Mouse (Mus musculus) MEL (cell line): ENCODE measurements at regions not wholly inside any gene's neighbourhood (a gene's known extent, or its start where the extent isn't known, plus 50 kb on each side); places are given as distances from the start of the nearest gene placed in this dataset.

Source experiments
- DNase-seq: peaks from one replicate; pipeline ENCODE4 v3.0.0; 2011; ENCODE audit warnings: low read depth, low spot score
- H3K27ac ChIP-seq: 2 replicates; pipeline ENCODE4 v1.5.1; 2012; ENCODE audit warnings: low read depth, mild to moderate bottlenecking, control low read depth, low read length, moderate library complexity; ENCODE audit not compliant: control insufficient read depth
- H3K27me3 ChIP-seq, 2 experiments: fragments of 150-350 bp in 1 of 2; sonication (generic) in 1 of 2; 2 replicates each; pipeline ENCODE4 v1.6.1; 2012; ENCODE audit warnings: low read length in 2 of 2, mild to moderate bottlenecking in 2 of 2, improper control_type of control experiment in 1 of 2, moderate library complexity in 1 of 2; ENCODE audit not compliant: insufficient read depth in 2 of 2, control insufficient read depth in 1 of 2
- H3K36me3 ChIP-seq, 2 experiments: 2 replicates each; pipeline ENCODE4 v1.6.1; 2012 to 2014; ENCODE audit warnings: low read length in 2 of 2, improper control_type of control experiment in 1 of 2, inconsistent platforms in 1 of 2, mild to moderate bottlenecking in 1 of 2; ENCODE audit not compliant: insufficient read depth in 2 of 2, control insufficient read depth in 1 of 2
- H3K4me1 ChIP-seq, 2 experiments: fragments of 150-350 bp in 1 of 2; sonication (generic) in 1 of 2; 2 replicates each; pipeline ENCODE4 v1.6.1; 2012; ENCODE audit warnings: low read length in 2 of 2, improper control_type of control experiment in 1 of 2, mild to moderate bottlenecking in 1 of 2; ENCODE audit not compliant: insufficient read depth in 2 of 2, control insufficient read depth in 1 of 2
- H3K4me3 ChIP-seq, 2 experiments: fragments of 150-350 bp in 1 of 2; sonication (generic) in 1 of 2; 2 replicates each; pipeline ENCODE4 v1.5.1; 2012; ENCODE audit warnings: low read depth in 2 of 2, low read length in 2 of 2, mild to moderate bottlenecking in 2 of 2, moderate library complexity in 2 of 2, control low read depth in 1 of 2, improper control_type of control experiment in 1 of 2; ENCODE audit not compliant: control insufficient read depth in 1 of 2, insufficient read depth in 1 of 2
- H3K79me2 ChIP-seq: 2 replicates; pipeline ENCODE4 v1.6.1; 2012; ENCODE audit warnings: mild to moderate bottlenecking, low read length, moderate library complexity; ENCODE audit not compliant: control insufficient read depth, poor library complexity, insufficient read depth
- H3K9ac ChIP-seq: 2 replicates; pipeline ENCODE4 v1.6.1; 2012; ENCODE audit warnings: low read depth, mild to moderate bottlenecking, control low read depth, low read length, moderate library complexity; ENCODE audit not compliant: control insufficient read depth, poor library complexity, severe bottlenecking
- H3K9me3 ChIP-seq: fragments of 150-350 bp; sonication (generic); replicated peaks from 2 replicates; pipeline ENCODE4 v1.6.1; 2012; ENCODE audit warnings: mild to moderate bottlenecking, low read length, improper control_type of control experiment, moderate library complexity; ENCODE audit not compliant: insufficient read depth
- BHLHE40 ChIP-seq: IDR thresholded peaks from 2 replicates; pipeline ENCODE4 v1.6.1; 2012; ENCODE audit warnings: low read depth, mild to moderate bottlenecking, inconsistent platforms, low read length, improper control_type of control experiment, borderline replicate concordance
- CHD2 ChIP-seq: IDR thresholded peaks from 2 replicates; pipeline ENCODE4 v1.6.1; 2011; ENCODE audit warnings: low read length, improper control_type of control experiment
- ELF1 ChIP-seq: IDR thresholded peaks from 2 replicates; pipeline ENCODE4 v1.6.1; 2014; ENCODE audit warnings: low read depth, mild to moderate bottlenecking, inconsistent platforms, low read length, improper control_type of control experiment, moderate library complexity
- GABPA ChIP-seq: IDR thresholded peaks from 2 replicates; pipeline ENCODE4 v1.6.1; 2012; ENCODE audit warnings: low read depth, mild to moderate bottlenecking, inconsistent platforms, low read length, improper control_type of control experiment, moderate library complexity
- GATA1 ChIP-seq: IDR thresholded peaks from 2 replicates; pipeline ENCODE4 v1.6.1; 2011; ENCODE audit warnings: low read depth, low read length, improper control_type of control experiment
- JUND ChIP-seq: IDR thresholded peaks from 2 replicates; pipeline ENCODE4 v1.6.1; 2011; ENCODE audit warnings: low read depth, mild to moderate bottlenecking, improper control_type of control experiment, low read length
- MAFK ChIP-seq: IDR thresholded peaks from 2 replicates; pipeline ENCODE4 v1.6.1; 2011; ENCODE audit warnings: low read depth, mild to moderate bottlenecking, low read length, improper control_type of control experiment, borderline replicate concordance
- MEF2A ChIP-seq: IDR thresholded peaks from 2 replicates; pipeline ENCODE4 v1.6.1; 2014; ENCODE audit warnings: low read depth, mild to moderate bottlenecking, inconsistent platforms, low read length, improper control_type of control experiment; ENCODE audit not compliant: poor library complexity, insufficient replicate concordance, severe bottlenecking; ENCODE audit errors: extremely low read depth
- MYB ChIP-seq: IDR thresholded peaks from 2 replicates; pipeline ENCODE4 v1.6.1; 2011; ENCODE audit warnings: mild to moderate bottlenecking, low read depth, low read length, improper control_type of control experiment
- MYC ChIP-seq: IDR thresholded peaks from 2 replicates; pipeline ENCODE4 v1.6.1; 2011; ENCODE audit warnings: low read depth, mild to moderate bottlenecking, low read length, improper control_type of control experiment, moderate library complexity
- POLR2AphosphoS2 ChIP-seq: IDR thresholded peaks from 2 replicates; pipeline ENCODE4 v1.6.1; 2011; ENCODE audit warnings: low read length, improper control_type of control experiment
- POLR2AphosphoS5 ChIP-seq: IDR thresholded peaks from 2 replicates; pipeline ENCODE4 v1.6.1; 2012; ENCODE audit warnings: low read depth, borderline replicate concordance, mild to moderate bottlenecking, inconsistent platforms, low read length, moderate library complexity, mixed read lengths
- TAL1 ChIP-seq: IDR thresholded peaks from 2 replicates; pipeline ENCODE4 v1.6.1; 2012; ENCODE audit warnings: mild to moderate bottlenecking, inconsistent platforms, low read length, moderate library complexity, mixed read lengths
- TBP ChIP-seq: IDR thresholded peaks from 2 replicates; pipeline ENCODE4 v1.8.0; 2011; ENCODE audit warnings: low read depth, low read length, improper control_type of control experiment
- TCF12 ChIP-seq: IDR thresholded peaks from 2 replicates; pipeline ENCODE4 v1.6.1; 2014; ENCODE audit warnings: low read depth, mild to moderate bottlenecking, inconsistent platforms, low read length, improper control_type of control experiment, moderate library complexity
- USF1 ChIP-seq: IDR thresholded peaks from 2 replicates; pipeline ENCODE4 v1.6.1; 2014; ENCODE audit warnings: low read depth, mild to moderate bottlenecking, inconsistent platforms, low read length, improper control_type of control experiment, moderate library complexity
- ZC3H11A ChIP-seq: IDR thresholded peaks from 2 replicates; pipeline ENCODE4 v1.6.1; 2012; ENCODE audit warnings: low read depth, mild to moderate bottlenecking, inconsistent platforms, low read length, improper control_type of control experiment
- ZMIZ1 ChIP-seq: IDR thresholded peaks from 2 replicates; pipeline ENCODE4 v1.6.1; 2012; ENCODE audit warnings: low read depth, mild to moderate bottlenecking, inconsistent platforms, low read length, improper control_type of control experiment, moderate library complexity

- Histone ChIP-seq H3K27ac (no peak overlapping the region), H3K9me3 (no peaks in the 10 kb centered on the region), H3K79me2 (no peaks in the 10 kb centered on the region), H3K36me3 (no peaks in the 10 kb centered on the region), H3K4me3 (no peak overlapping the region), H3K27me3 (no peaks in the 10 kb centered on the region), H3K4me1 (no peaks in the 10 kb centered on the region), H3K9ac (no peak overlapping the region)
- no peak for DNase-seq
- TF ChIP-seq USF1 = no peak
- TF ChIP-seq TCF12 = no peak
- TF ChIP-seq CHD2 = no peak
- no peak for TF ChIP-seq GABPA
- TF ChIP-seq ZMIZ1 = no peak
- TF ChIP-seq JUND = no peak
- no peak for TF ChIP-seq MYB
- no peak for TF ChIP-seq TAL1
- TF ChIP-seq POLR2AphosphoS2 = no peak
- no peak for TF ChIP-seq ELF1
- TF ChIP-seq ZC3H11A = no peak
- no peak for TF ChIP-seq GATA1
- no peak for TF ChIP-seq TBP
- no peak for TF ChIP-seq BHLHE40
- TF ChIP-seq MAFK = no peak
- TF ChIP-seq MYC = no peak
Observed at GRCm38 (mm10) chr2:101296778-101297177, 327.7 kb upstream of the Rag2 start.

GRCm38 (mm10) chr2:101299126-101299525, 325.4 kb upstream of the Rag2 start:
- no peaks in the 10 kb centered on the region for H3K36me3 ChIP-seq
- no peak for DNase-seq
- TF ChIP-seq JUND (no peak), MYC (no peak), POLR2AphosphoS5 (no peak), MEF2A (no peak)
- TF ChIP-seq, all 39 proteins: peak for 0
- Histone ChIP-seq H3K27me3 (no peaks in the 10 kb centered on the region), H3K79me2 (no peaks in the 10 kb centered on the region), H3K4me3 (no peak overlapping the region), H3K27ac (no peak overlapping the region), H3K4me1 (no peaks in the 10 kb centered on the region), H3K9ac (no peak overlapping the region), H3K9me3 (no peaks in the 10 kb centered on the region)
